Mouse (Mus musculus) forebrain, embryonic 10.5 days (tissue): ENCODE data around the gene Ube2e1. TPM values are rescaled to one million over a fixed set of nuclear protein-coding genes. Genes with fewer than 3 reads are reported as not detected.

ENCODE experiments used
- DNase-seq: peaks from one replicate; pipeline ENCODE4 v3.0.0-alpha.2; 2017; ENCODE audit warnings: low spot score; ENCODE audit errors: extremely low spot score
- H3K27ac ChIP-seq: fragments of 300-500 bp; sonication (generic); 2 replicates; pipeline ENCODE4 v1.5.1; 2016; ENCODE audit warnings: mild to moderate bottlenecking
- H3K27me3 ChIP-seq: fragments of 300-500 bp; sonication (generic); 2 replicates; pipeline ENCODE4 v1.6.1; 2016; ENCODE audit warnings: mild to moderate bottlenecking; ENCODE audit not compliant: poor library complexity, severe bottlenecking
- H3K36me3 ChIP-seq: fragments of 300-500 bp; sonication (generic); replicated peaks from 2 replicates; pipeline ENCODE4 v1.6.1; 2016; ENCODE audit warnings: mild to moderate bottlenecking, moderate library complexity
- H3K4me1 ChIP-seq: fragments of 300-500 bp; sonication (generic); 2 replicates; pipeline ENCODE4 v1.6.1; 2016
- H3K4me3 ChIP-seq: fragments of 300-500 bp; sonication (generic); 2 replicates; pipeline ENCODE4 v1.5.1; 2016; ENCODE audit warnings: mild to moderate bottlenecking, moderate library complexity
- H3K9me3 ChIP-seq: fragments of 300-500 bp; sonication (generic); 2 replicates; pipeline ENCODE4 v1.6.1; 2016; ENCODE audit warnings: mild to moderate bottlenecking, moderate library complexity
- WGBS: fragments of 180-500 bp; shearing (Covaris S2); methylation state at CpG from one replicate; pipeline ENCODE4 v1.1.7; 2016; 5-methylcytosine and 5-hydroxymethylcytosine counted together
- polyA plus RNA-seq: library from polyadenylated mRNA; unstranded; fragments of >200 nt; fragmentation: Nextera tagmentation; extraction: Ambion mirVana; gene quantifications from 2 replicates; pipeline ENCODE4 v1.2.1, GENCODE M21; 2016

The Ube2e1 gene
- polyA plus RNA-seq, 1 experiment from 2014 or later = 172 TPM

DNA sequence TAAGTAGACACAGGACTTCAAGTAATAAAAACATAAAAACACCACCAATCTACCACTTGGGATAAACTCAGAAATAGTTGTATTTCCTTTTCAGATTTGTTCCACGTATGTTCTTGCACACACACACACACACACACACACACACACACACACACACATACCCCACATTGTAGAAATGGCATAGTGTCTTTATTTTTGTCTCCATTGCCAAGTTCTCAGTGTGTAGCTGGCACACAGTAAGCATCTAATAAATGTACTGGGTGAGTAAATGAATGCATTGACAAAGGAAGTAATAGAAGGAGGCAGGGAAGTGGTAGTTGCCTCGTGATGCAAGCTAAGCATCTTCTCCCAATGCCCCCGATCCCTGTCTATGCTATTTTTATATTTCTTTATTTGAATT is 21.3 kb upstream of the Ube2e1 start:
- no peaks in the 10 kb centered on the region for H3K27me3 ChIP-seq
- H3K4me3 ChIP-seq = no peak overlapping the region
- H3K4me1 ChIP-seq = peaks cover 4% of the 10 kb centered on the region; the same call in 1 of the 2 replicates
- H3K27ac ChIP-seq = no peak overlapping the region
- WGBS = 83% methylated on average over 3 of the region's 3 CpGs
- no peaks in the 10 kb centered on the region for H3K36me3 ChIP-seq
- no peak for DNase-seq
- no peaks in the 10 kb centered on the region for H3K9me3 ChIP-seq

DNA sequence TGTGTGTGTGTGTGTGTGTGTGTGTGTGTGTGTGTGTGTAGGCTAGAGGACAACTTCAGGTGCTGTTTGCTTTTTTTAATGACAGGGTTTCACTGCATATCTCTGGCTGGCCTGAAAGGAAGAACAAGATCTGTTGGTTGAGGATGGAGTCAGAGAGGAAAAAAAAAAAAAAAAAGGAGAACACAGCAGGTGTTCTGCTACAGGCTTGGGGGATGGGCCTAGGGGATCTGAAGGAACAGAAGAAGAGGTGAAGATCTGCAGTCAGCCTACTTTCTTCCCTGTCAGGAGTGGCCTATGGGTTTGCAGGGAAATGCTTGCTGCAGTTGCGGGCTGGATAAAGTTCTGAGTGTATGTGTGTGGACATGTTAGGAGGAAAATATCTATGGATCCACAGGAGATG is 19.0 kb upstream of the Ube2e1 start:
- Histone ChIP-seq H3K9me3 (no peaks in the 10 kb centered on the region), H3K27me3 (no peaks in the 10 kb centered on the region), H3K4me1 (peaks cover 4% of the 10 kb centered on the region; the same call in 1 of the 2 replicates), H3K4me3 (no peak overlapping the region), H3K27ac (no peak overlapping the region), H3K36me3 (no peaks in the 10 kb centered on the region)
- 82% methylated on average over 1 of the region's 1 CpGs for WGBS
- no peak for DNase-seq

DNA sequence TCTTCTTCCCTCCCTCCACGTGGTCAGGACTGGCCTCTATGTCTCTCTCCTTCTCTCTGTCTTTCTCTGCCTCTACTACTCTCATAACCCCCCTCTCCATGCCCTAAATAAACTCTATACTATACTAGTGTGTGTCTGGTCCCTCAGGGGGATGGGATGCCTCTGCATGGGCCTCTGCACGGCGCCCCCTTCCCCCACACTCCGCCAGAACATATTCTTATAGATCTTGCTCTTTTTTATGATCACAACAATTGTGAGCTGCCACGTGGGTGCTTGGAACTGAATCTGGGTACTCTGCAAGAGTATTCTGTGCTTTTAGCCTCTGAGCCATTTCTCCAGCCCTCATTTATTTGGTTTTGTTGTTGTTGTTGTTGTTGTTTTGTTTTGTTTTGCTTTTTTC is 18.2 kb upstream of the Ube2e1 start:
- 62% methylated on average over 5 of the region's 5 CpGs for WGBS

DNA sequence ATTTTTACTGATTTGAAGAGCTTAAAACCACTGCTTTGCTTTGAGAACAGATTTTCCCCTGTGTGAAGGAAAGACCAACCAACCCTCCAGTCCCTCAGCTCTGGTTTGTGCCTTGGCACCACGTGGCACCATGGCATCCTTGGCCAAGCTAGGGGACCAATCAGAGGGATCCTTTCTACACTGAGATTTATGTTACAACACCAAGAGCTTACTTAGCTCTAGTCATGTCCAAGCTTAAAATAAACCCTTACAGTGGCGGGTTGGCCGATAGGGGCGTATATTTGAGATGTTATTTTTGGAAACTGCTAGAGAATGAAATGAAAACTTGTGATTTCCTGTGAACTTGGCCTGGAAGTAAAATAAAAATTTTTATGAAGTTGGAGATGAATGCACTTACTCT is 11.9 kb upstream of the Ube2e1 start:
- H3K36me3 ChIP-seq = no peaks in the 10 kb centered on the region
- H3K4me1 ChIP-seq = peaks cover 4% of the 10 kb centered on the region; the same call in 1 of the 2 replicates
- H3K27ac ChIP-seq = no peak overlapping the region
- DNase-seq = no peak
- H3K9me3 ChIP-seq = no peaks in the 10 kb centered on the region
- no peak overlapping the region for H3K4me3 ChIP-seq
- no peaks in the 10 kb centered on the region for H3K27me3 ChIP-seq
- 85% methylated on average over 4 of the region's 4 CpGs for WGBS

More for the DNA sequence above, 18.2 kb upstream of the Ube2e1 start:
- Histone ChIP-seq H3K4me3 (no peak overlapping the region), H3K27ac (no peak overlapping the region), H3K27me3 (no peaks in the 10 kb centered on the region), H3K4me1 (peaks cover 4% of the 10 kb centered on the region; the same call in 1 of the 2 replicates), H3K9me3 (no peaks in the 10 kb centered on the region), H3K36me3 (no peaks in the 10 kb centered on the region)
- no peak for DNase-seq

GRCm38 (mm10) chr14:18342749-18343148 is 11.1 kb upstream of the Ube2e1 start:
- no peak overlapping the region for H3K4me3 ChIP-seq
- 88% methylated on average over 2 of the region's 2 CpGs for WGBS
- no peaks in the 10 kb centered on the region for H3K36me3 ChIP-seq
- DNase-seq = no peak
- H3K27me3 ChIP-seq = no peaks in the 10 kb centered on the region
- peaks cover 4% of the 10 kb centered on the region; the same call in 1 of the 2 replicates for H3K4me1 ChIP-seq
- no peak overlapping the region for H3K27ac ChIP-seq
- H3K9me3 ChIP-seq = no peaks in the 10 kb centered on the region

- 92% methylated on average over 3 of the region's 3 CpGs for WGBS
- no peaks in the 10 kb centered on the region for H3K36me3 ChIP-seq
- no peak for DNase-seq
Measured at GRCm38 (mm10) chr14:18341088-18341487, 9.4 kb upstream of the Ube2e1 start.

GRCm38 (mm10) chr14:18336106-18336505 is 4.4 kb upstream of the Ube2e1 start:
- Histone ChIP-seq H3K4me1 (peaks cover 4% of the 10 kb centered on the region), H3K4me3 (no peak overlapping the region), H3K27me3 (no peaks in the 10 kb centered on the region), H3K9me3 (no peaks in the 10 kb centered on the region), H3K27ac (no peak overlapping the region), H3K36me3 (no peaks in the 10 kb centered on the region)
- DNase-seq = no peak

More at GRCm38 (mm10) chr14:18341088-18341487, 9.4 kb upstream of the Ube2e1 start:
- H3K9me3 ChIP-seq = no peaks in the 10 kb centered on the region
- peaks cover 4% of the 10 kb centered on the region; the same call in 1 of the 2 replicates for H3K4me1 ChIP-seq
- H3K27me3 ChIP-seq = no peaks in the 10 kb centered on the region
- no peak overlapping the region for H3K4me3 ChIP-seq
- H3K27ac ChIP-seq = no peak overlapping the region

DNA sequence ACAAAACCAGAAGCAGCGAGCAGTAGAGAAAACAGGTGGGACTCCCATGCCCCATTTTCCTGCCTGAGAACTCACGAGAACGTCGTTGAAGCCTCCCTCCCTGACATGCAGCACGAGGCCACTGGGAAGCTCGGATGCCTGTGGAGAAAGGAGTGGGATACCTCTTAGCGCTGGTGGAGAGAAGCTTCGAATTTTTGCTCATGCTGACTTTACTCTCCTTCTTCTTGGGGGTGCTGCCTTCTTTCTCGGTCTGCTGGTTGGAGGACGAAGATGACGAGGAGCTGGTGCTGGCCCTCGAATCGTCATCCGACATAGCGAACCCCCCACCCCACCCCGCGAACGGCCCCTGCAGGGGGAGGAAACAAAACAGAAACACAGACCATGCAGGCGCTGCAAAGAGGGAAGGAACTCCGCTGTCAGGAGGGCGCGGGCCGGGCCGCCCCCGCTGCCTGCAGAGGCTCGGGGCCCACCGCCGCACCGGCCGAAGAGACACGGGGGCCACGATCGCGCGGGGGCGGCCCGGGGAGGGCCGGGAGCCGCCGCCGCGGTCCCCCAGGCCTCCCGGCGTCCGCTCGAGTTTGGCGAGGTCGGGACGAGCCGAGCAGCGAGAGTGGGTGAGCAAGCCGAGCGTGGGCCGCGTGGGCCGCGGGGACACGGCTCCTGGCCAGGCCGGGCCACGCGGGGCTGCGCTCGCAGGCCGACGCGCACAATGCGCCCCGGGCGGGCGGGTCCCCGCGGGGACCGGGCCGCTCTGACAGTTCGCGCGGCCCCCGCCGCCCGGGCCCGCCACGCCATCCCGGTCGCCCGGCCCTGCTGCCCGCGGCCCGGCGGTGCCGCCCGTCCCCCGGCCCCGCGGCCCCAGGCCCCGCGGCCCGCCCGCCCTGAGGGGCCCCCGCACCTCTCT is 618 bp downstream of the Ube2e1 start:
- peaks cover 38% of the 10 kb centered on the region for H3K4me1 ChIP-seq
- H3K27me3 ChIP-seq = no peaks in the 10 kb centered on the region
- H3K4me3 ChIP-seq = peak overlapping the region; percentile 86
- H3K36me3 ChIP-seq = peaks cover 14% of the 10 kb centered on the region
- H3K9me3 ChIP-seq = no peaks in the 10 kb centered on the region
- 4% methylated on average over 84 of the region's 99 CpGs for WGBS
- peak overlapping the region; percentile 94 for H3K27ac ChIP-seq
- DNase-seq = peak; percentile 50

- H3K27me3 ChIP-seq = no peaks in the 10 kb centered on the region
- peak overlapping the region; percentile 62 for H3K4me3 ChIP-seq
- peak; percentile 55 for DNase-seq
- 3% methylated on average over 37 of the region's 37 CpGs for WGBS
- H3K27ac ChIP-seq = peak overlapping the region; percentile 90
- H3K36me3 ChIP-seq = peaks cover 32% of the 10 kb centered on the region
- peaks cover 38% of the 10 kb centered on the region for H3K4me1 ChIP-seq
- H3K9me3 ChIP-seq = no peaks in the 10 kb centered on the region
Measured at GRCm38 (mm10) chr14:18326968-18327672, 4.5 kb downstream of the Ube2e1 start.

- Histone ChIP-seq H3K27ac (no peak overlapping the region), H3K27me3 (no peaks in the 10 kb centered on the region), H3K36me3 (peaks cover 28% of the 10 kb centered on the region), H3K9me3 (no peaks in the 10 kb centered on the region), H3K4me1 (no peaks in the 10 kb centered on the region), H3K4me3 (no peak overlapping the region)
- WGBS = 88% methylated on average over 11 of the region's 11 CpGs
- no peak for DNase-seq
Measured at GRCm38 (mm10) chr14:18317457-18318411, 13.9 kb downstream of the Ube2e1 start.

DNA sequence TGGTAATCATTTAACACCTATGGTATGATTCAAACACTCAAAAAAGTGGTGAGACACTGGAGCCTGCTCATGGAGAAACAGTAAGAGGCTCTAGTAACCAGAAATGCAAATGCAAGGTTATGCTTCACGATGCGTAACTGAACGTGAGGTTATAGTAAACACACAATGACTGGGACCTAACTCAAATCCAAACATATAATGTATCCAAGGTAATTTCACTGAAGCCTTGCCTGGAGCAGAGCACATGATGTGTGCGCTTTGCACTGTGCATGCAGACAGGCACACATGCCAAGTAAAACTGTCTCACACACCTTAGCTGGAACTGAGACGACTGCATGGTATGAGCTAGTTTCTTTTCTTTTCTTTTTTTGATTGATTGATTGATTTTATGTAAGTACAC is 27.5 kb downstream of the Ube2e1 start:
- no peaks in the 10 kb centered on the region for H3K27me3 ChIP-seq
- no peak overlapping the region for H3K4me3 ChIP-seq
- no peak for DNase-seq
- H3K4me1 ChIP-seq = no peaks in the 10 kb centered on the region
- peaks cover 22% of the 10 kb centered on the region for H3K36me3 ChIP-seq
- H3K9me3 ChIP-seq = no peaks in the 10 kb centered on the region
- 95% methylated on average over 5 of the region's 5 CpGs for WGBS
- no peak overlapping the region for H3K27ac ChIP-seq

DNA sequence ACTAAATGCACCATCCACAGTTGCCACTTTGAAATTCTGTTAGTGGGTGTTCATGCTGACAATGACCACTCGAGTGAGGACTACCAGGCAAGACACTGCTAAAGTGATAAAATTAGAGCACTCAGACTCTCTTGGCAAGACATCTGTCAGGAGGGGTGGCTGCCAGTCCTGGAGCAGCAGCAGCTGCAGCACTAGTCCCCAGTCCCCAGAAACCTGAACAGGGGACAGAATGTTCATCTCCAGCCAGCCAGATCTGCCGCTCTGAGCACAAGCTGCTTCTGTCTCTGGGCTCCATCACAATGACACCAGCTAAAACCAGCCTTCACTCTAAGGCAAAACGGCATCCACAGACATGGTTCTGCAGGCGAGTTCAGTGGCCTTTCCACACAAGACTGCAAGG is 28.4 kb downstream of the Ube2e1 start:
- 92% methylated on average over 4 of the region's 4 CpGs for WGBS
- Histone ChIP-seq H3K27me3 (no peaks in the 10 kb centered on the region), H3K9me3 (no peaks in the 10 kb centered on the region), H3K4me1 (no peaks in the 10 kb centered on the region), H3K4me3 (no peak overlapping the region), H3K27ac (no peak overlapping the region), H3K36me3 (peaks cover 26% of the 10 kb centered on the region)
- DNase-seq = no peak
